Mouse (Mus musculus): ENCODE results near the gene Ccdc171. TPM values are rescaled to one million over a fixed set of nuclear protein-coding genes. Genes with fewer than 3 reads are reported as not detected.
"Not testable (repeated sequence)": the region's sequence is repeated elsewhere in the genome, so short reads cannot be mapped to it uniquely, and the experiment has no call there.

The Ccdc171 gene
- polyA plus RNA-seq, 1 experiment from 2014 or later = 3.3 TPM

DNA sequence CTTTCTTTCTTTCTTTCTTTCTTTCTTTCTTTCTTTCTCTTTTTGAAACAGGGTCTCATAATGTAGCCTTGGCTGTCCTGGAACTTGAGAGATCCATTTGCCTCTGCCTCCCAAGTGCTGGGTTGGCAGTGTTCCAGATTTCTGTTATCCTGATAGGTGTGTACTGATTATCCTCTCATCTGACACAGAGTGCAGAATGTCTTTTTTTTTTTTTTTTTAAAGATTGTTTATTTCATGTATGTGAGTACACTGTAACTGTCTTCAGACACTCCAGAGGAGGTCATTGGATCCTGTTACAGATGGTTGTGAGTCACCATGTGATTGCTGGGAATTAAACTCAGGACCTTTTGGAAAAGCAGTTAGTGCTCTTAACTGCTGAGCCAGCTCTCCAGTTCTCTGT, 5.5 kb upstream of the Ccdc171 start:
- H3K4me2 ChIP-seq (ENCODE audit: low read length) = no peak overlapping the region
- no peak overlapping the region for H3K4me3 ChIP-seq (ENCODE audit: low read length)
- H3K27me3 ChIP-seq (replicated peaks; ENCODE audit: control insufficient read depth, insufficient read depth, low read length) = no peaks in the 10 kb centered on the region
- ATAC-seq = no peak
- H3K4me1 ChIP-seq (ENCODE audit: control insufficient read depth, insufficient read depth, low read depth, low read length) = peaks cover 6% of the 10 kb centered on the region
- no peaks in the 10 kb centered on the region for H3K36me3 ChIP-seq (ENCODE audit: control insufficient read depth, insufficient read depth, low read length)
- no peak overlapping the region for H3K9ac ChIP-seq (ENCODE audit: low read depth, low read length)
- no peaks in the 10 kb centered on the region for H3K9me3 ChIP-seq (ENCODE audit: control insufficient read depth, low read length)
- H3K27ac ChIP-seq (ENCODE audit: low read depth, low read length) = no peak overlapping the region

DNA sequence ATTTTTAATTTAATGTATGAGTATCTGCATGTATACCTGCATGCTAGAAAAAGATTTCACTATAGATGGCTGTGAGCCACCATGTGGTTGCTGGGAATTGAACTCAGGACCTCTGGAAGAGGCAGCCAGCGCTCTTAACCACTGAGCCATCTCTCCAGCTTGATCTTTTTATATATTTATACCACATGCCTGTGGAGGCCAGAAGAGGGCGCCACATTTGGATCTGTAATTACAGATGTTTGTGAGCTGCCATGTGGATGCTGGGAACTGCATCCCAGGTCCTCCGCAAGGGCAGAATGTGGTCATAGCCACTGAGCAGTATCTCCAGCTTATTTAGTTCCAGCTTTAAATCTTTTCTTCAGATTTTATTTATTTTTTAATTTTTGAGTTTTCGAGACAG, 5.0 kb upstream of the Ccdc171 start:
- Histone ChIP-seq H3K4me1 (ENCODE audit: control insufficient read depth, insufficient read depth, low read depth, low read length) (peaks cover 6% of the 10 kb centered on the region), H3K27ac (ENCODE audit: low read depth, low read length) (no peak overlapping the region), H3K27me3 (replicated peaks; ENCODE audit: control insufficient read depth, insufficient read depth, low read length) (no peaks in the 10 kb centered on the region), H3K9me3 (ENCODE audit: control insufficient read depth, low read length) (no peaks in the 10 kb centered on the region), H3K36me3 (ENCODE audit: control insufficient read depth, insufficient read depth, low read length) (no peaks in the 10 kb centered on the region), H3K4me3 (ENCODE audit: low read length) (no peak overlapping the region), H3K9ac (ENCODE audit: low read depth, low read length) (no peak overlapping the region), H3K4me2 (ENCODE audit: low read length) (no peak overlapping the region)
- WGBS = 88% methylated on average over 4 of the region's 4 CpGs
- ATAC-seq = no peak

DNA sequence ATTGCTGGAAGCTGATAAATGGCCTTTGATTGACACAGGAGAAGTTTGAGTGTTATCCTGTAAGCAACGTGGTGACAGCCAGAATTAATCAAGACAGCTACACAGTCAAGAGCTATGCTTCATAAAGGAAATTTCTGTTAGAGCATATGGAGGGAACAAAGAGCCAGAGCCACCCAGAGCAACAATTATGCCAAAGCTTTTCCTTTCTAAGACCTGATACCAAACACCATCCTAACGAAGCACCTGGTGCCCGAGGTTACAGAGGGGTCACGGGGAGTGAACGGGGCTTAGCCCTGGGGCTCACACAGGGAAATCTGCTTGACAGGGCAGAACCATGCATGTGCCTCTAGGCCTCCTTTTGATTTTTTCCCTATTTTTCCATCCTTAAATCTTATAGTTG, 3.3 kb upstream of the Ccdc171 start:
- WGBS = 25% methylated on average over 5 of the region's 5 CpGs

DNA sequence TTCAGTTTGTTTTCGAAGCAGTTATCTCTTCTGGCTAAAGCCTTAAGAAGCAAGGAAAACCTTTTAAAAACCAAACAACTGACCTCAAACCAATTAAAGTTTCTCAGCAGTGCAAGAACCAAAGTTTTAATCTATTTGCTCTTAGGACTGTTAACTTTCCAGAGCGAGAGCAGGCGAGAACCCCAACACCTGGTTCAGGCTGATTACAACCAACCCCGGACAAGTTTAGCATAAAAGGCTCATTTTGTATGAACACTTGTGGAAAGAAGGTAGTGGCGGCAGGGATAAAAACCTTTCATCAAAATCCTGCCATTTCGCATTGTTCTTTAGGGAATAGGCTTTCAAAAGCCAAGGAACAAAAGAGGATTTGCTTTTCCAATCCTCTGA, 896 bp upstream of the Ccdc171 start:
- no peaks in the 10 kb centered on the region for H3K9me3 ChIP-seq (ENCODE audit: control insufficient read depth, low read length)
- 7% methylated on average over 6 of the region's 6 CpGs for WGBS
- H3K27ac ChIP-seq (ENCODE audit: low read depth, low read length) = peak overlapping the region; percentile 100
- no peak for ATAC-seq
- peak overlapping the region; percentile 84 for H3K4me3 ChIP-seq (ENCODE audit: low read length)
- peak overlapping the region; percentile 73 for H3K4me2 ChIP-seq (ENCODE audit: low read length)
- H3K9ac ChIP-seq (ENCODE audit: low read depth, low read length) = peak overlapping the region; percentile 92
- no peaks in the 10 kb centered on the region for H3K36me3 ChIP-seq (ENCODE audit: control insufficient read depth, insufficient read depth, low read length)
- no peaks in the 10 kb centered on the region for H3K27me3 ChIP-seq (replicated peaks; ENCODE audit: control insufficient read depth, insufficient read depth, low read length)
- peaks cover 12% of the 10 kb centered on the region for H3K4me1 ChIP-seq (ENCODE audit: control insufficient read depth, insufficient read depth, low read depth, low read length)

More for the DNA sequence above, 3.3 kb upstream of the Ccdc171 start:
- Histone ChIP-seq H3K9me3 (ENCODE audit: control insufficient read depth, low read length) (no peaks in the 10 kb centered on the region), H3K4me2 (ENCODE audit: low read length) (no peak overlapping the region), H3K36me3 (ENCODE audit: control insufficient read depth, insufficient read depth, low read length) (no peaks in the 10 kb centered on the region), H3K4me3 (ENCODE audit: low read length) (no peak overlapping the region), H3K27me3 (replicated peaks; ENCODE audit: control insufficient read depth, insufficient read depth, low read length) (no peaks in the 10 kb centered on the region), H3K4me1 (ENCODE audit: control insufficient read depth, insufficient read depth, low read depth, low read length) (peaks cover 12% of the 10 kb centered on the region), H3K9ac (ENCODE audit: low read depth, low read length) (no peak overlapping the region), H3K27ac (ENCODE audit: low read depth, low read length) (no peak overlapping the region)
- no peak for ATAC-seq

DNA sequence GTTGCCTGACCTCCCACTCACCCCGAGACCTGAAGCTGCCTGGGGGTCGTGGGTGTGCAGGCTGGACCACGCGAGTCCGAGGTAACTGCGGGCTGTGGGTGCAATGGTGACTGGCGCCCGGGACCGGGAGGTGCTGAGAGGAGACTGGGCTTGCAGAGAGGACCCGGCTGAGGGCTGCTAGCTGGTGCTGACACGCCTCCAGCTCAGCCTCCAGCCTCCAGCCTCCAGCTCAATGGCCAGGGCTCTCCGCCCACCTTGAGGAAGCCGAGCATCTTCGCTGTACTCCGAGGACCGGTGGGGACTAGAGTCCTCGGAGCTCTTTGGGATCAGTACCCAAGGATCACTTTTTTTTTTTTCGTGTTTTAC, 328 bp downstream of the Ccdc171 start:
- H3K27me3 ChIP-seq (replicated peaks; ENCODE audit: control insufficient read depth, insufficient read depth, low read length) = no peaks in the 10 kb centered on the region
- H3K4me1 ChIP-seq (ENCODE audit: control insufficient read depth, insufficient read depth, low read depth, low read length) = peaks cover 12% of the 10 kb centered on the region
- H3K9me3 ChIP-seq (ENCODE audit: control insufficient read depth, low read length) = no peaks in the 10 kb centered on the region
- peak overlapping the region; percentile 100 for H3K27ac ChIP-seq (ENCODE audit: low read depth, low read length)
- H3K4me2 ChIP-seq (ENCODE audit: low read length) = peak overlapping the region; percentile 93
- peak overlapping the region; percentile 84 for H3K4me3 ChIP-seq (ENCODE audit: low read length)
- peak; percentile 77 for ATAC-seq
- WGBS = 0% methylated on average over 17 of the region's 18 CpGs
- peak overlapping the region; percentile 79 for H3K9ac ChIP-seq (ENCODE audit: low read depth, low read length)
- no peaks in the 10 kb centered on the region for H3K36me3 ChIP-seq (ENCODE audit: control insufficient read depth, insufficient read depth, low read length)

DNA sequence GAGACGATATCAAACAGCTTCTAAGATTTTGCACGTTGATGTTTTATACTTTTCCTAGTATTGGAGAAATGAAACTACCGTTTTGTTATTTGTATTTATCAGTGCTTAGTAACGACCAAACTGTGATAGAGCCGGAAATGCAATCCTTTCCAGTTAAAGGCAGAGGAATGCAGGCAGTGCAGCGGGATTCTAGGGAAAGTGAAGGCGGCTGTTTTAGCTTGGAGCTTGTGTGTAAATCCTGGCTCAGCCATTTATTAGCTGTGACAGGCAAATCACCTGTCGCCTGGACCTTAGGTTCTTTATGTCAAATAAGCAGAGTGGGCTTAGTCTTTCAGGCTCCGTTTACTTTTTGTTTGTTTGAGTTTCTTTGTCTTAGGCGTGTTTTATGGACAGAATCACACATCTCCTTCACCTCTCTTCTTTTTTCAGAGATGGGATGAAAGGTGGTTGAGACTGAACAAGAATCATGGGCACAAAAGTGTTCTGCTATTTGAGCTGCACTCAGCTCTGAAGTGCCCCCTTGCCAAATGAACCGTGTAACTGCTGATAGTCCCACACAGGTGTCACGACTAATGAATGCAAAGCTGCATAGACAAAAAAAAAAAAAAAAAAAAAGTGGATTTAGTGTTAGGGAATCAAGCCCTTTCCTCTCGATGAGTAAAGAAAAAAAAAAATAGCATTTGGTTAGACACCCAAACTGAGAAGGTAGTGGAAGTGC, 1.1 kb downstream of the Ccdc171 start:
- Histone ChIP-seq H3K9ac (ENCODE audit: low read depth, low read length) (peak overlapping the region; percentile 79), H3K4me1 (ENCODE audit: control insufficient read depth, insufficient read depth, low read depth, low read length) (peaks cover 12% of the 10 kb centered on the region), H3K4me3 (ENCODE audit: low read length) (peak overlapping the region; percentile 84), H3K4me2 (ENCODE audit: low read length) (peak overlapping the region; percentile 93), H3K9me3 (ENCODE audit: control insufficient read depth, low read length) (no peaks in the 10 kb centered on the region), H3K27ac (ENCODE audit: low read depth, low read length) (no peak overlapping the region), H3K27me3 (replicated peaks; ENCODE audit: control insufficient read depth, insufficient read depth, low read length) (no peaks in the 10 kb centered on the region), H3K36me3 (ENCODE audit: control insufficient read depth, insufficient read depth, low read length) (no peaks in the 10 kb centered on the region)
- 8% methylated on average over 13 of the region's 13 CpGs for WGBS
- ATAC-seq = no peak

DNA sequence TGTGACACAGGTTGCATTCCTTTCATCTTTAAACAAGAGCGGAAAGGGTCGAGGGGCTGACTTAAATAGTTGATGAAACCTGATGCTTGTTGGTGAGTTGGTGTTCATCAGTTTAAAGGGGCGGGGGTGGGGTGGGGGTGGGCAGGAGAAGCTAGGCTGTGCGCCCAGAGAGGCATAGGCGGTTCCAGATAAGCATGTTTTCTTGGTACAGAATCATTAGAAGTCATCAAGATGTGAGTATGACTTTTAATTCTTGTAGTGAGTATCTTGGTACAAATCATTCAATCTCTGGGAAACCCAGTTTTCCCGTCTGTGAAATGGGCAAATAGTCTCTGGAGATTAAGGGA, 1.6 kb downstream of the Ccdc171 start:
- 69% methylated on average over 6 of the region's 6 CpGs for WGBS
- Histone ChIP-seq H3K4me1 (ENCODE audit: control insufficient read depth, insufficient read depth, low read depth, low read length) (peaks cover 12% of the 10 kb centered on the region), H3K36me3 (ENCODE audit: control insufficient read depth, insufficient read depth, low read length) (no peaks in the 10 kb centered on the region), H3K27me3 (replicated peaks; ENCODE audit: control insufficient read depth, insufficient read depth, low read length) (no peaks in the 10 kb centered on the region), H3K4me2 (ENCODE audit: low read length) (no peak overlapping the region), H3K27ac (ENCODE audit: low read depth, low read length) (no peak overlapping the region), H3K4me3 (ENCODE audit: low read length) (no peak overlapping the region), H3K9ac (ENCODE audit: low read depth, low read length) (no peak overlapping the region), H3K9me3 (ENCODE audit: control insufficient read depth, low read length) (no peaks in the 10 kb centered on the region)
- ATAC-seq = no peak

DNA sequence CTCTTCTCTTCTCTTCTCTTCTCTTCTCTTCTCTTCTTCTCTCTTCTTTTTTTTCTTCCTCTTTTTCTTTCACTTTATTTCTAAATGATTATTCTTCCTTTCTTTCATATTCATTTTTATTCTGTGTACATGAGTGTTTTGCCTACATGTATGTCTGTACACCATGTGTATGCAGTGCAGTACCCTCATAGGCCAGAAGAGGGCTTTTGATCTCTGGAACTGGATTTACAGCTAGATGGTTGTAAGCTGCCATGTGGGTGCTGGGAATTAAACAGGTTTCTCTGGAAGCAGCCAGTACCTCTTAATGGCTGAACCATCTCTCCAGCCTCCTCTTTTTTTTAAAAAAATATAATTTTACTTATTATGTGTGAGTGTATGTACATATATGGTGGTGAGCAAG, 2.6 kb downstream of the Ccdc171 start:
- Histone ChIP-seq H3K4me2 (ENCODE audit: low read length) (no peak overlapping the region), H3K4me1 (ENCODE audit: control insufficient read depth, insufficient read depth, low read depth, low read length) (peaks cover 12% of the 10 kb centered on the region), H3K27ac (ENCODE audit: low read depth, low read length) (no peak overlapping the region), H3K27me3 (replicated peaks; ENCODE audit: control insufficient read depth, insufficient read depth, low read length) (no peaks in the 10 kb centered on the region), H3K9me3 (ENCODE audit: control insufficient read depth, low read length) (no peaks in the 10 kb centered on the region), H3K9ac (ENCODE audit: low read depth, low read length) (no peak overlapping the region), H3K36me3 (ENCODE audit: control insufficient read depth, insufficient read depth, low read length) (no peaks in the 10 kb centered on the region), H3K4me3 (ENCODE audit: low read length) (no peak overlapping the region)
- ATAC-seq = no peak

DNA sequence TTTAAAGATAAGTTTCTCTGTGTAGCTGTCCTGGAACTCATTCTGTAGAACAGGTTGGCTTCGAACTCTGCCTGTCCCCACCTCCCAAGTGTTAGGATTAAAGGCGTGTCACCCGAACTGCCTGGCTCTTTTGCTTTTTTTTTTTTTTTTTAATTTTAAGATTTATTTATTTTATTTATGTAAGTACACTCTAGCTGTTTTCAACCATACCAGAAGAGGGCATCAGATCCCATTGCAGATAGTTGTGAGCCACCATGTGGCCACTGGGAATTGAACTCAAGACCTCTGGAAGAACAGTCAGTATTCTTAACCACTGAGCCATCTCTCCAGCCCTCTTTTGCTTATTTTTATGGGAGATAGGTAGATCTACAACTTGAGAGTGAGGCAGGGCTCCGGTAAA, 4.7 kb downstream of the Ccdc171 start:
- 93% methylated on average over 4 of the region's 4 CpGs for WGBS
- H3K9me3 ChIP-seq (ENCODE audit: control insufficient read depth, low read length); H3K4me1 ChIP-seq (ENCODE audit: control insufficient read depth, insufficient read depth, low read depth, low read length); ATAC-seq; H3K9ac ChIP-seq (ENCODE audit: low read depth, low read length); H3K4me2 ChIP-seq (ENCODE audit: low read length); H3K27ac ChIP-seq (ENCODE audit: low read depth, low read length); H3K36me3 ChIP-seq (ENCODE audit: control insufficient read depth, insufficient read depth, low read length); H3K4me3 ChIP-seq (ENCODE audit: low read length); H3K27me3 ChIP-seq (replicated peaks; ENCODE audit: control insufficient read depth, insufficient read depth, low read length): not testable (repeated sequence)

Data from hindbrain, embryonic 16.5 days (tissue).